Mouse (Mus musculus) mammary gland, adult 2 months (tissue): ENCODE results near the gene Cd72. TPM values are rescaled to one million over a fixed set of nuclear protein-coding genes. Genes with fewer than 3 reads are reported as not detected.

ENCODE experiments used
- polyA plus RNA-seq: library from polyadenylated mRNA; depleted of rRNA; stranded (reverse); fragments of >200 nt; gene quantifications from 2 replicates; pipeline ENCODE4 v1.2.3, GENCODE M21; 2012; ENCODE audit warnings: low replicate concordance; rRNA removed

The Cd72 gene
- polyA plus RNA-seq = 28.2 and 33.5 TPM in 2 replicates

GRCm38 (mm10) chr4:43454041-43454836 is at the start of gene Cd72:
TSS of gene Cd72 (minus strand) at chr4:43454628.

DNA sequence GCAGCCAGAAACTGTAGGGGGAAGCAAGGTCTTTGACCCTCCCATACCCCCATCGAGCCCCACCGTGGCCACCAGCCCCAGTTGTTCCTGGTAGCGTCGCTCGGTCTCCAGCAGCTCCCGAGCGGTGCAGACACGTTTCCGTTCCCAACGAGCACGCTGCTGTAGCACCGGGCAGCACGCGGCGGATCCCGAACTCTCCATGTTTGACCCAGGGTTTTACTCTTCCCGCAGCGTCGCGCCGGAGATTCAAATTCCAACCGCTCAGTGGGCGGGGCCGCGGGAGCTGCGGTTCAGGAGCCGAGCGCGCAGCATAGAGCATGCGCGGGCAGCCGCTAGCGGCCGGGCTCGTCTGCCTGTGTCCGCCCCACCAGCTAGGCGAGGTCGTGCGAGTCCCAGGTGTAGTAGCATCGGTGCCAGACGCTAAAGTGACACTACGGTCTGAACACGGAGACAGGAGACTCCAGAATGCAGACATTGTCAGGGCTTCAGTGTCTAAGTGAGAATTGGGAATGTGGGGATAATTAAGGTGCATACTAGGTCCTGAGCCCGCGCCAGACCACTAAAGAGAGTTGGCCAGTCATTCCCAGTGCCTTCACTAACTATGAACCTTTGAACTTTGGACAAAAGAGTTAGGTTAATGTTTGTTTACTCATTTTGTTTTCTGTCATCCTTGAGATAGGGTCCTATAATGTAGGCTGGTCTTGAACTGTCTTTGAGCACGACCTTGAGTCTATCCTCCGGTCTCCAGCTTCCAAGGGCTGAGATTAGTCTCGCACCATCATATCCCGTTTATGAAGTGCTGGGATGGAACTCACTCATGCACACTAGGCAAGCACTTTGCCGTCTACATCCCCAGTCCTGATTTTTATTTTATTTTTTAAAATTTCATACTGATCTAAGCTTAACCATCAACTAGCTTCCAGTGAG is 45.2 kb upstream of the Cd72 start, which contains the start of gene Arhgef39:
Gene Arhgef39 (minus strand): TSS at position 289 of the 927 bp plus-strand sequence.

DNA sequence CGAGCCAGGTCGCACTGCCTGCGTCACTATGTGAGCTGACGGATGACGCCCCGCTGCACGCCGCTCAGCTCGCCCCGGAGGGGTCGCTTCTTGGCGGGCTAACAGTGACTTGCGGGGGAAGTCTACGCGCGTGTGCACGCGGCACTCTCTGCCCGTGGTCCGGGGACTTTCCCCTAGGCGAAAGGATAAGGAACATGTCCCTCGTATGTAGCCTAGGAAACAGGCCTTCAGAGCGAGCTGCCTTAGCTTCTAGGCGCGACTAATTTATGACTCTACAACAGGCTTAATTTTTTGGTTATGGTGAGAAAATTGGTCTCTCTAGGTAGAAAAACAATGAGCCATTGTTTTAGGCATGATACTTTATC is 38.4 kb upstream of the Cd72 start, which contains the start of gene Ccdc107:
Gene Ccdc107 (plus strand): TSS at position 80 of the 365 bp plus-strand sequence.

GRCm38 (mm10) chr4:43483535-43484091 is 29.2 kb upstream of the Cd72 start, which contains the start of gene Sit1:
TSS of gene Sit1 (minus strand) at chr4:43483734.

DNA sequence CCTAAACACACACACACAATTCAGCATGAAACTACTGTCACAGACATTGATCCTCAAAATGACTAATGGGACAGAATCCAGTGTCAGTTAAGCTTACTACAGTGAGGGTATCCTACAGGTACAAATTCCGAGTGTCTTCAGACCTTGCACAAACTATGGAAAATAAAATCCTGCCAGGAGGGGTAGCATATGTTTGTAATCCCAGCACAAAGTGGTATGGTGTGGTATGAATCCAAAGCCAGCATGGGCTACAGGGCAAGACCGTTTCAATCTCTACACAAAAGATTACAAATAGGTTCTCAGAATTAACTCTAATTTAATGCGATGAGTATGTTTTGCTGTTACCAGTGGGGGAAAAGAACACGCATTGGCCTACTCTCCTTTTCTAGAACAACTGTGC is 12.8 kb downstream of the Cd72 start, which contains the start of gene Tesk1:
Gene Tesk1 (plus strand): TSS at position 301 of the 400 bp plus-strand sequence.

GRCm38 (mm10) chr4:43428946-43429345 is 25.5 kb downstream of the Cd72 start, which contains the start of gene Fam166b:
TSS of gene Fam166b (minus strand) at chr4:43429134.

Other genes starting within 250 kb of the Cd72 start
- 0.57 and 1.7 TPM in 2 replicates for gene Atp8b5, start 187.5 kb downstream of the Cd72 start, polyA plus RNA-seq
- 14.4 and 23.7 TPM in 2 replicates for gene Rusc2, start 72.6 kb downstream of the Cd72 start, polyA plus RNA-seq
- 0.23 TPM in 1 of 2 replicates, not detected in the other for gene Fam166b, start 25.5 kb downstream of the Cd72 start, polyA plus RNA-seq
- 79.6 and 124 TPM in 2 replicates for gene Tesk1, start 12.7 kb downstream of the Cd72 start, polyA plus RNA-seq
- 9.2 and 21.2 TPM in 2 replicates for gene Sit1, start 29.1 kb upstream of the Cd72 start, polyA plus RNA-seq
- 62.5 and 267 TPM in 2 replicates for gene Ccdc107, start 38.3 kb upstream of the Cd72 start, polyA plus RNA-seq
- gene Arhgef39, start 45.1 kb upstream of the Cd72 start, polyA plus RNA-seq = 4.4 and 4.8 TPM in 2 replicates
- 0.78 and 1.5 TPM in 2 replicates for gene Car9, start 52.3 kb upstream of the Cd72 start, polyA plus RNA-seq
- 23.0 and 770 TPM in 2 replicates for gene Tpm2, start 69.1 kb upstream of the Cd72 start, polyA plus RNA-seq
- gene Creb3, start 107.7 kb upstream of the Cd72 start, polyA plus RNA-seq = 75.4 and 91.4 TPM in 2 replicates
- 101 and 163 TPM in 2 replicates for gene Tln1, start 108.1 kb upstream of the Cd72 start, polyA plus RNA-seq
- 60.7 and 68.0 TPM in 2 replicates for gene Rgp1, start 124.1 kb upstream of the Cd72 start, polyA plus RNA-seq
- gene Gba2, start 124.2 kb upstream of the Cd72 start, polyA plus RNA-seq = 22.0 and 23.6 TPM in 2 replicates
- gene Msmp, start 129.9 kb upstream of the Cd72 start, polyA plus RNA-seq = 0.74 and 1.1 TPM in 2 replicates
- 42.2 and 51.5 TPM in 2 replicates for gene Npr2, start 177.3 kb upstream of the Cd72 start, polyA plus RNA-seq
- 0.92 and 1.7 TPM in 2 replicates for gene Spag8, start 199.0 kb upstream of the Cd72 start, polyA plus RNA-seq
- gene Hint2, start 201.8 kb upstream of the Cd72 start, polyA plus RNA-seq = 87.4 and 136 TPM in 2 replicates
- 12.3 and 18.7 TPM in 2 replicates for gene Tmem8b, start 214.3 kb upstream of the Cd72 start, polyA plus RNA-seq
- 0.02 and 0.09 TPM in 2 replicates for gene Fam221b, start 214.5 kb upstream of the Cd72 start, polyA plus RNA-seq
- not detected in 2 replicates for gene Olfr70, start 246.2 kb upstream of the Cd72 start, polyA plus RNA-seq